Mouse (Mus musculus): Measurements from ENCODE around the gene Prkd2.

DNA sequence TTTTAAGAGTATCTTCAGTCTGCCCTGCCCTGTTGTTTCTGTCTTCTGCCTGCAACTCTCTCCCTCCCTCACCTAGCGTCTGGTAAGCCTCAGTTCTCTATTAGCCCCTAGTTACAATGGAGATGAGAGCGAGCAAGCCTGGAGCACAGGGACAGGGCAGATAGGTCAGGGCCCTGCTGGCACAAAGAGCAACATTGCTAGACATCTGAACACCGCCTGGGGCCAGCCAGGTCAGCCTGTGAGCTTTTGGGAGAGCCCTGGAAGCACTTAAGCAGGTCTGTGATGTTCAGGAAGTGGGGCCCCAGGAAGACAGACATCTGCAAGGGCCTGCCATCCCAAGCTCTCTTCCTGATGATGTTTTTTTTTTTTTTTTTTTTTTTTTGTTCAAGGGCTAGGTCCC, 21.6 kb upstream of the Prkd2 start:
- no peak for TF ChIP-seq CTCF (IDR thresholded peaks at IDR 0.05; ENCODE audit: extremely low read depth, insufficient read depth, low read length)
- no peak for TF ChIP-seq POLR2A (IDR thresholded peaks at IDR 0.05; ENCODE audit: extremely low read depth, insufficient read depth, low read length)

Data from cortical plate, adult 2 months (tissue).